Mouse (Mus musculus): ENCODE data around the gene Pip4k2a.

Gene Pip4k2a

GRCm38 (mm10) chr2:18979675-18980074 is 18.3 kb downstream of the Pip4k2a start:
- DNase-seq (ENCODE audit: low spot score), result no peak

GRCm38 (mm10) chr2:18979046-18979445 is 18.9 kb downstream of the Pip4k2a start:
- no peak for DNase-seq (ENCODE audit: low spot score)

- DNase-seq (ENCODE audit: low spot score), result no peak
Measured at GRCm38 (mm10) chr2:18977201-18977805, 20.6 kb downstream of the Pip4k2a start.

GRCm38 (mm10) chr2:18976175-18976574 is 21.8 kb downstream of the Pip4k2a start:
- DNase-seq (ENCODE audit: low spot score), result no peak

GRCm38 (mm10) chr2:18974882-18975645 is 22.9 kb downstream of the Pip4k2a start:
- DNase-seq (ENCODE audit: low spot score), result no peak

- DNase-seq (ENCODE audit: low spot score), result no peak
Measured at GRCm38 (mm10) chr2:18971564-18971963, 26.4 kb downstream of the Pip4k2a start.

GRCm38 (mm10) chr2:18970461-18970860 is 27.5 kb downstream of the Pip4k2a start:
- no peak for DNase-seq (ENCODE audit: low spot score)

GRCm38 (mm10) chr2:18969066-18969681 is 28.8 kb downstream of the Pip4k2a start:
- no peak for DNase-seq (ENCODE audit: low spot score)

GRCm38 (mm10) chr2:18967451-18968063 is 30.4 kb downstream of the Pip4k2a start:
- no peak for DNase-seq (ENCODE audit: low spot score)

GRCm38 (mm10) chr2:18966566-18966965 is 31.4 kb downstream of the Pip4k2a start:
- DNase-seq (ENCODE audit: low spot score), result no peak

GRCm38 (mm10) chr2:18965950-18966349 is 32.0 kb downstream of the Pip4k2a start:
- no peak for DNase-seq (ENCODE audit: low spot score)

- DNase-seq (ENCODE audit: low spot score), result no peak
Measured at GRCm38 (mm10) chr2:18965108-18965507, 32.8 kb downstream of the Pip4k2a start.

- DNase-seq (ENCODE audit: low spot score), result no peak
Measured at GRCm38 (mm10) chr2:18963286-18964040, 34.5 kb downstream of the Pip4k2a start.

- no peak for DNase-seq (ENCODE audit: low spot score)
Measured at GRCm38 (mm10) chr2:18962502-18962901, 35.4 kb downstream of the Pip4k2a start.

GRCm38 (mm10) chr2:18960376-18960973 is 37.5 kb downstream of the Pip4k2a start:
- DNase-seq (ENCODE audit: low spot score), result no peak

- DNase-seq (ENCODE audit: low spot score), result no peak
Measured at GRCm38 (mm10) chr2:18959558-18959957, 38.4 kb downstream of the Pip4k2a start.

GRCm38 (mm10) chr2:18959008-18959407 is 38.9 kb downstream of the Pip4k2a start:
- no peak for DNase-seq (ENCODE audit: low spot score)

GRCm38 (mm10) chr2:18958501-18958900 is 39.4 kb downstream of the Pip4k2a start:
- no peak for DNase-seq (ENCODE audit: low spot score)

- DNase-seq (ENCODE audit: low spot score), result no peak
Measured at GRCm38 (mm10) chr2:18958044-18958443, 39.9 kb downstream of the Pip4k2a start.

GRCm38 (mm10) chr2:18957459-18957858 is 40.5 kb downstream of the Pip4k2a start:
- no peak for DNase-seq (ENCODE audit: low spot score)

- no peak for DNase-seq (ENCODE audit: low spot score)
Measured at GRCm38 (mm10) chr2:18956945-18957344, 41.0 kb downstream of the Pip4k2a start.

- DNase-seq (ENCODE audit: low spot score), result no peak
Measured at GRCm38 (mm10) chr2:18956424-18956823, 41.5 kb downstream of the Pip4k2a start.

Measured in spleen, adult 12 weeks (tissue).